Mouse (Mus musculus) embryonic fibroblast, embryonic 13.5 days (primary cell): ENCODE measurements around the gene Dgke.

Experiments used
- CTCF ChIP-seq: IDR thresholded peaks from 2 replicates; pipeline ENCODE4 v1.5.1; 2011; ENCODE audit warnings: mild to moderate bottlenecking, control low read depth, low read length, moderate library complexity, borderline replicate concordance; ENCODE audit not compliant: insufficient read depth
- POLR2A ChIP-seq: IDR thresholded peaks from 2 replicates; pipeline ENCODE4 v1.6.1; 2011; ENCODE audit warnings: low read depth, mild to moderate bottlenecking, control low read depth, low read length, moderate library complexity

DNA sequence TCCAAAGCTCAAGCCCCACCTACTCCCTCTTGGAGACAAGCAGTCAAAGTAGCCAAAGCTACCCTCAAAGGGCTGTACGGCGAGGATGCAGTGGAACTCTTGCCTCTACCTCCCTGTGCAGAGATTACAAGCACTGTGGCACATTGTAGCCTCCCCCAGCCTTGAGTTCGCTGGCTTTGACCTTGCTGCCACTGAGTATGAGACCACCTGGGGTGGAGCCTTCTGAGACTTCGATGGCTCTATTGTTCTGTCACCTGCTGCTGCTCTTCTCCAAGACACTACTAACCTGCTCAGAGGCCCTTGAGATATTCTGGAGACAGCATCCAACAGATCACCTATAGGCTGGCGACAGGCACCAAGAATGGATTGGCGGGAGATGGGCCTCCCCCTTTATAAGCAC, 36.1 kb downstream of the Dgke start:
- TF ChIP-seq CTCF (no peak), POLR2A (no peak)
